Mouse (Mus musculus): ENCODE data around the gene Cyp2a4. TPM values are rescaled to one million over a fixed set of nuclear protein-coding genes. Genes with fewer than 3 reads are reported as not detected.

Gene Cyp2a4
- not detected in 2 replicates for polyA plus RNA-seq (2015; fragmentation: Nextera tagmentation; extraction: Ambion mirVana)

GRCm38 (mm10) chr7:26306926-26307325 lies at the start of gene Cyp2a4:
Gene Cyp2a4 (plus strand): TSS chr7:26307169.

GRCm38 (mm10) chr7:26260034-26260433 lies 46.9 kb upstream of the Cyp2a4 start, which contains the start of gene Vmn1r184:
Gene Vmn1r184 (plus strand): TSS chr7:26260334.

Other genes with a start within 250 kb of the Cyp2a4 start
- not detected in 2 replicates for gene Cyp2b13, start 245.7 kb upstream of the Cyp2a4 start, polyA plus RNA-seq (2015; fragmentation: Nextera tagmentation; extraction: Ambion mirVana)
- not detected in 2 replicates for gene Cyp2b9, start 133.8 kb upstream of the Cyp2a4 start, polyA plus RNA-seq (2015; fragmentation: Nextera tagmentation; extraction: Ambion mirVana)
- gene Vmn1r184, start 46.8 kb upstream of the Cyp2a4 start, polyA plus RNA-seq (2015; fragmentation: Nextera tagmentation; extraction: Ambion mirVana): not detected in 2 replicates
- gene Nlrp9c, start 96.5 kb downstream of the Cyp2a4 start, polyA plus RNA-seq (2015; fragmentation: Nextera tagmentation; extraction: Ambion mirVana): not detected in 2 replicates
- gene Nlrp4a, start 127.9 kb downstream of the Cyp2a4 start, polyA plus RNA-seq (2015; fragmentation: Nextera tagmentation; extraction: Ambion mirVana): not detected in 2 replicates
- not detected in 2 replicates for gene Nlrp9a, start 227.9 kb downstream of the Cyp2a4 start, polyA plus RNA-seq (2015; fragmentation: Nextera tagmentation; extraction: Ambion mirVana)

All from spleen, postnatal 0 days (tissue).